In genomic region chr11:53890906-53891504, GRCm38 (mm10) we compare ENCODE assay signal across 8 mouse cellular contexts. TPM values are rescaled to one million over a fixed set of nuclear protein-coding genes. Genes with fewer than 3 reads are reported as not detected.
DNase-seq lines count a peak whose midpoint lies in the region; ATAC-seq and TF ChIP-seq lines count a peak whose summit lies in the region.

No protein-coding gene starts in this region.

- peak overlapping the region; percentile 95 for H3K4me2 ChIP-seq in heart, embryonic 15.5 days
- peak overlapping the region; percentile 82 for H3K4me2 ChIP-seq in liver, embryonic 14.5 days (ENCODE audit: low read depth)
- peak overlapping the region; percentile 88 for H3K4me2 ChIP-seq in stomach, embryonic 16.5 days (ENCODE audit: low read depth, low read length)

- H3K36me3 ChIP-seq in heart, embryonic 15.5 days = no peaks in the 10 kb centered on the region
- no peaks in the 10 kb centered on the region for H3K36me3 ChIP-seq in liver, embryonic 14.5 days (replicated peaks; ENCODE audit: control insufficient read depth, insufficient read depth, low read depth)
- H3K36me3 ChIP-seq in stomach, embryonic 16.5 days (ENCODE audit: control insufficient read depth, insufficient read depth, low read length) = 0 out of 2 replicates have a peak, but pooled peaks cover 2% of the 10 kb centered on the region

- no peak for ATAC-seq in heart, embryonic 15.5 days (replicated peaks; ENCODE audit: insufficient number of reproducible peaks, insufficient read depth, low FRiP score, low read depth)
- ATAC-seq in liver, embryonic 14.5 days (ENCODE audit: insufficient read depth) = no peak
- ATAC-seq in stomach, embryonic 16.5 days (ENCODE audit: insufficient read depth, low FRiP score) = peak; percentile 0; the same call in 1 of the 2 replicates

- H3K9me3 ChIP-seq in heart, embryonic 15.5 days (replicated peaks) = no peaks in the 10 kb centered on the region
- no peaks in the 10 kb centered on the region for H3K9me3 ChIP-seq in liver, embryonic 14.5 days (ENCODE audit: control insufficient read depth, low read length)
- H3K9me3 ChIP-seq in stomach, embryonic 16.5 days (replicated peaks; ENCODE audit: control insufficient read depth, low read length) = no peaks in the 10 kb centered on the region

- no peaks in the 10 kb centered on the region for H3K4me1 ChIP-seq in lung, adult 2 months (ENCODE audit: control insufficient read depth, insufficient read depth, low read length)
- peaks cover 24% of the 10 kb centered on the region for H3K4me1 ChIP-seq in heart, embryonic 15.5 days (replicated peaks)
- peaks cover 7 to 12% of the 10 kb centered on the region in 2 experiments for H3K4me1 ChIP-seq in liver, embryonic 14.5 days (replicated peaks; ENCODE audit: control insufficient read depth in 2 of 2, insufficient read depth in 2 of 2, low read length in 1 of 2)
- H3K4me1 ChIP-seq in stomach, embryonic 16.5 days (ENCODE audit: control insufficient read depth, insufficient read depth, low read length) = peaks cover 27% of the 10 kb centered on the region

- TF ChIP-seq POLR2A in lung, adult 2 months (IDR thresholded peaks at IDR 0.05; ENCODE audit: borderline replicate concordance, extremely low read depth, low read depth, low read length) = no peak

- H3K27ac ChIP-seq in heart, embryonic 15.5 days = peak overlapping the region; percentile 63
- no peak overlapping the region for H3K27ac ChIP-seq in liver, embryonic 14.5 days
- H3K27ac ChIP-seq in stomach, embryonic 16.5 days (ENCODE audit: low read length) = peak overlapping the region; percentile 74

- H3K9ac ChIP-seq in heart, embryonic 15.5 days = peak overlapping the region; percentile 73
- peak overlapping the region; percentile 49 for H3K9ac ChIP-seq in liver, embryonic 14.5 days (replicated peaks)
- H3K9ac ChIP-seq in stomach, embryonic 16.5 days (ENCODE audit: low read length) = peak overlapping the region; percentile 80

- H3K27me3 ChIP-seq in heart, embryonic 15.5 days = no peaks in the 10 kb centered on the region
- no peaks in the 10 kb centered on the region for H3K27me3 ChIP-seq in liver, embryonic 14.5 days (ENCODE audit: control insufficient read depth, insufficient read depth, low read length)
- H3K27me3 ChIP-seq in stomach, embryonic 16.5 days (ENCODE audit: control insufficient read depth, insufficient read depth, low read length) = no peaks in the 10 kb centered on the region

- no peak for TF ChIP-seq CTCF in lung, adult 2 months (IDR thresholded peaks at IDR 0.05; ENCODE audit: insufficient read depth, low read length)
- TF ChIP-seq CTCF in liver, embryonic 14.5 days (IDR thresholded peaks at IDR 0.05; ENCODE audit: low read depth) = no peak

- peak; percentile 51 to 56 for DNase-seq in adrenal gland, adult 18-20 months (ENCODE audit: low spot score in 2 of 2)
- no peak for DNase-seq in adrenal gland, postnatal 14 days
- DNase-seq in lung, adult 2 months = no peak
- no peak for DNase-seq in lung, postnatal 4 days
- no peak for DNase-seq in liver, embryonic 14.5 days (ENCODE audit: low read depth in 3 of 3, low spot score in 3 of 3)
- DNase-seq in layer of hippocampus, adult 18-20 months (ENCODE audit: low spot score in 2 of 2) = no peak

- WGBS in lung, adult 2 months = 2% methylated on average over 33 of the region's 33 CpGs
- 3% methylated on average over 33 of the region's 33 CpGs for WGBS in heart, embryonic 15.5 days
- WGBS in liver, embryonic 14.5 days (ENCODE audit: insufficient replicate concordance) = 3% methylated on average over 33 of the region's 33 CpGs
- 3% methylated on average over 33 of the region's 33 CpGs for WGBS in stomach, embryonic 16.5 days

- no peak for TF ChIP-seq EP300 in liver, embryonic 14.5 days (IDR thresholded peaks at IDR 0.05; ENCODE audit: low read depth)

- H3K4me3 ChIP-seq in lung, adult 2 months (replicated peaks; ENCODE audit: extremely low read depth, low read depth, low read length) = peak overlapping the region; percentile 94
- H3K4me3 ChIP-seq in heart, embryonic 15.5 days = peak overlapping the region; percentile 72
- H3K4me3 ChIP-seq in liver, embryonic 14.5 days (ENCODE audit: insufficient read depth in 1 of 2, low read depth in 2 of 2, low read length in 2 of 2) = peak overlapping the region; percentile 53 to 61
- H3K4me3 ChIP-seq in stomach, embryonic 16.5 days (replicated peaks; ENCODE audit: low read length) = peak overlapping the region; percentile 69

RNA-seq across cellular contexts. Expression of gene Slc22a5, which starts 0.5 kb away (rescaled TPM):
- 10 to 100 TPM; 38.9 to 63.4 TPM for total RNA-seq in adrenal gland, adult 18-20 months (2021)
- 42.5 and 48.6 TPM in 2 replicates for total RNA-seq in adrenal gland, postnatal 14 days (2021)
- polyA plus RNA-seq in lung, adult 2 months (2012; rRNA removed) = 22.4 and 23.0 TPM in 2 replicates
- polyA plus RNA-seq in heart, embryonic 15.5 days (2015; fragmentation: Nextera tagmentation; extraction: Ambion mirVana) = 7.3 and 8.9 TPM in 2 replicates
- polyA plus RNA-seq in liver, embryonic 14.5 days (2012; rRNA removed) = 1.5 and 1.7 TPM in 2 replicates
- polyA plus RNA-seq in liver, embryonic 14.5 days (2014; fragmentation: Nextera tagmentation; extraction: Ambion mirVana) = 1.9 and 2.6 TPM in 2 replicates
- polyA plus RNA-seq in stomach, embryonic 16.5 days (2015; fragmentation: Nextera tagmentation; extraction: Ambion mirVana) = 9.4 and 10.7 TPM in 2 replicates
- 10 to 100 TPM in 1 of 2 experiments, 1 to 10 TPM in 1; 10.0 to 11.6 TPM for total RNA-seq in layer of hippocampus, adult 18-20 months (2021)

RNA-seq across cellular contexts. Expression of gene Gm12216, which starts 31.9 kb away (rescaled TPM):
- total RNA-seq in adrenal gland, adult 18-20 months (2021) = 1 to 10 TPM; 5.2 to 6.1 TPM
- total RNA-seq in adrenal gland, postnatal 14 days (2021) = 4.6 and 6.0 TPM in 2 replicates
- polyA plus RNA-seq in lung, adult 2 months (2012; rRNA removed) = 19.8 and 28.7 TPM in 2 replicates
- 0.74 and 2.5 TPM in 2 replicates for polyA plus RNA-seq in heart, embryonic 15.5 days (2015; fragmentation: Nextera tagmentation; extraction: Ambion mirVana)
- polyA plus RNA-seq in liver, embryonic 14.5 days (2012; rRNA removed) = 0.15 TPM in 1 of 2 replicates, not detected in the other
- 0.14 TPM in 1 of 2 replicates, not detected in the other for polyA plus RNA-seq in liver, embryonic 14.5 days (2014; fragmentation: Nextera tagmentation; extraction: Ambion mirVana)
- polyA plus RNA-seq in stomach, embryonic 16.5 days (2015; fragmentation: Nextera tagmentation; extraction: Ambion mirVana) = 2.0 and 2.4 TPM in 2 replicates
- total RNA-seq in layer of hippocampus, adult 18-20 months (2021) = 1 to 10 TPM; 7.4 to 7.9 TPM

Comparison
In these comparisons a context has a peak if more than half of its experiments do, and no peak if none do; other contexts are left out.
1. DNase-seq: peak in adrenal gland, adult 18-20 months (2 of 2); none in adrenal gland, postnatal 14 days (single experiment), lung, adult 2 months (single experiment), lung, postnatal 4 days (0 of 2), liver, embryonic 14.5 days (0 of 3) and layer of hippocampus, adult 18-20 months (0 of 2).
2. Peak in every context shown above with its lines, with median percentiles within 50 percentile points of each other: H3K4me3 ChIP-seq, H3K4me2 ChIP-seq and H3K9ac ChIP-seq.